Mouse (Mus musculus): ENCODE data around the gene Supt3.
A peak's percentile ranks its signal among the peaks of the same experiment; 100 is the strongest.

Supt3 gene

GRCm38 (mm10) chr17:44776738-44777270 is at the start of gene Supt3:
Gene Supt3 (plus strand): TSS chr17:44777152.
- peak; percentile 88 to 95 for DNase-seq (ENCODE audit: low spot score in 2 of 2)

GRCm38 (mm10) chr17:44727675-44728074 is 49.3 kb upstream of the Supt3 start:
- DNase-seq (ENCODE audit: low spot score in 2 of 2), result no peak

- DNase-seq (ENCODE audit: low spot score in 2 of 2), result no peak
Observed at GRCm38 (mm10) chr17:44728464-44728863, 48.5 kb upstream of the Supt3 start.

GRCm38 (mm10) chr17:44733544-44734310 is 43.2 kb upstream of the Supt3 start:
- no peak for DNase-seq (ENCODE audit: low spot score in 2 of 2)

- DNase-seq (ENCODE audit: low spot score in 2 of 2), result peak in 1 of 2 experiments; percentile 41
Observed at GRCm38 (mm10) chr17:44734501-44735222, 42.3 kb upstream of the Supt3 start.

GRCm38 (mm10) chr17:44735223-44735990 is 41.5 kb upstream of the Supt3 start:
- DNase-seq (ENCODE audit: low spot score in 2 of 2), result no peak

GRCm38 (mm10) chr17:44735991-44736561 is 40.9 kb upstream of the Supt3 start:
- peak in 1 of 2 experiments; percentile 54 for DNase-seq (ENCODE audit: low spot score in 2 of 2)

GRCm38 (mm10) chr17:44737275-44738120 is 39.5 kb upstream of the Supt3 start:
- DNase-seq (ENCODE audit: low spot score in 2 of 2), result peak in 1 of 2 experiments; percentile 14

GRCm38 (mm10) chr17:44738121-44738637 is 38.8 kb upstream of the Supt3 start:
- peak in 1 of 2 experiments; percentile 17 for DNase-seq (ENCODE audit: low spot score in 2 of 2)

GRCm38 (mm10) chr17:44742246-44742645 is 34.7 kb upstream of the Supt3 start:
- no peak for DNase-seq (ENCODE audit: low spot score in 2 of 2)

GRCm38 (mm10) chr17:44743780-44744179 is 33.2 kb upstream of the Supt3 start:
- DNase-seq (ENCODE audit: low spot score in 2 of 2), result no peak

- no peak for DNase-seq (ENCODE audit: low spot score in 2 of 2)
Observed at GRCm38 (mm10) chr17:44745378-44745777, 31.6 kb upstream of the Supt3 start.

- DNase-seq (ENCODE audit: low spot score in 2 of 2), result no peak
Observed at GRCm38 (mm10) chr17:44766318-44766717, 10.6 kb upstream of the Supt3 start.

GRCm38 (mm10) chr17:44766975-44767374 is 10.0 kb upstream of the Supt3 start:
- DNase-seq (ENCODE audit: low spot score in 2 of 2), result no peak

GRCm38 (mm10) chr17:44767375-44767774 is 9.6 kb upstream of the Supt3 start:
- no peak for DNase-seq (ENCODE audit: low spot score in 2 of 2)

- no peak for DNase-seq (ENCODE audit: low spot score in 2 of 2)
Observed at GRCm38 (mm10) chr17:44768522-44768921, 8.4 kb upstream of the Supt3 start.

- DNase-seq (ENCODE audit: low spot score in 2 of 2), result no peak
Observed at GRCm38 (mm10) chr17:44770871-44771270, 6.1 kb upstream of the Supt3 start.

- DNase-seq (ENCODE audit: low spot score in 2 of 2), result no peak
Observed at GRCm38 (mm10) chr17:44772576-44772975, 4.4 kb upstream of the Supt3 start.

GRCm38 (mm10) chr17:44777337-44777804 is 419 bp downstream of the Supt3 start:
- peak; percentile 63 to 75 for DNase-seq (ENCODE audit: low spot score in 2 of 2)

GRCm38 (mm10) chr17:44778141-44778540 is 1.2 kb downstream of the Supt3 start:
- DNase-seq (ENCODE audit: low spot score in 2 of 2), result peak in 1 of 2 experiments; percentile 8
